Mouse (Mus musculus) cerebellum, adult 18-20 months (tissue): ENCODE data around the gene Git1.

Source experiments
- DNase-seq, 2 experiments: peaks; one replicate each; pipeline ENCODE4 v3.0.0; 2021

The Git1 gene

GRCm38 (mm10) chr11:77502481-77502880, 9.1 kb downstream of the Git1 start:
- DNase-seq: peak in 1 of 2 experiments; percentile 3

DNA sequence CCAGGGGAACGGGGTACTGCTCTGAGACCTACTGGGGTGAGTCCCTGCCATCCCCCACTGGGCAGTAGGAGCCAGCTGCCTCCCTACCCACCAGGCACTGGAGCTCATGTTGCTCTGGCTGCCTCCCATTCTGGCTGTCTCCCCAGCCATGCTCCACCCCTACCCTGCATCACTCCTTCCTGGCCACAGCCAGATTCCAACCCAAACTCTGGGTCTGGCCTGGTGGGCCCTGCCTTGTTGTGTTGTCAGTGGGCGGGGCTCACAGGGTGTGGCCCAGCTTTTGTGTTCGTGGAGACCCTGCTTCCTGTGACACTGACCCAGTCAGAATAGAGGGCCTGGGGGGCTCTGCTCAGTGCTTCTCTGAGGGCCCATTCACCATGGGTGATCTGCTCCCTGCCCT, 10.1 kb downstream of the Git1 start:
- DNase-seq: peak in 1 of 2 experiments; percentile 21

DNA sequence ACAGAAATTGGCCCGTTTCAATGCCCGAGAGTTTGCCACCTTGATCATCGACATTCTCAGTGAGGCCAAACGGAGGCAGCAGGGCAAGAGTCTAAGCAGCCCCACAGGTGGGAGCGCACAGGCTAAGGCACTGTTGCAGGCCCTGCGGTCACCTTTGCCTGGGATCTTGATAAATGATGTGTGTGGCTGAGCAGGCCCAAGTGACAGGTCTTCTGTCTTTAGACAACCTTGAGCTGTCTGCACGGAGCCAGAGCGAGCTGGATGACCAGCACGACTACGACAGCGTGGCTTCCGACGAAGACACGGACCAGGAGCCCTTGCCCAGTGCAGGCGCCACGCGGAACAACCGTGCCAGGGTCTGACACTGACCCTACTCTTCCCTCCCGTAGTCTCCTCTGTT, 11.0 kb downstream of the Git1 start:
- DNase-seq: peak in 1 of 2 experiments; percentile 5

DNA sequence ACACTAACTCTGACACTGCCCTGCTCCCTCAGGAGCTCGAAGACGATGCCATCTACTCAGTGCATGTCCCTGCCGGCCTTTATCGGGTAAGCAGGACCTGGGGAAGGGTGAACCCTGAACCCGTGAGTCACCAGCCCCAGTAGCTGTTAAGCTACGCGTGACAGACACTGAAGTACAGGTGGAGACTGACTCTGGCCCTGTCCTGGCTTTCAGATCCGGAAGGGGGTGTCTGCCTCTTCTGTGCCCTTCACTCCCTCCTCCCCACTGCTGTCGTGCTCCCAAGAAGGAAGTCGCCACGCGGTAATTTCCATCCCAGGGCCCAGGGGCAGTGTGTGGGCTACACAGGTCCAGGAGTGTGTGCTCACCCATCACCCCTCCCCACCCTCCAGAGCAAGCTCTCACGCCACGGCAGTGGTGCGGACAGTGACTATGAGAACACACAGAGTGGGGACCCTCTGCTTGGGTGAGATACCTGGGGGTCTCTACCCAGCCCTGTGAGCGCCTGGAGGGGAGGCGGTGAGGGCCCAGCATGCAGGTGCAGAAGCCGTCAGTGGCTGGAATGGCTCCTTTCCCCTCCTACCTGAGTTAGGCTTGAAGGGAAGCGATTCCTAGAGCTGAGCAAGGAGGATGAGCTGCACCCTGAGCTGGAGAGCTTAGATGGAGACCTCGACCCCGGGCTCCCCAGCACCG, 12.1 kb downstream of the Git1 start:
- DNase-seq: peak in 1 of 2 experiments; percentile 10

DNA sequence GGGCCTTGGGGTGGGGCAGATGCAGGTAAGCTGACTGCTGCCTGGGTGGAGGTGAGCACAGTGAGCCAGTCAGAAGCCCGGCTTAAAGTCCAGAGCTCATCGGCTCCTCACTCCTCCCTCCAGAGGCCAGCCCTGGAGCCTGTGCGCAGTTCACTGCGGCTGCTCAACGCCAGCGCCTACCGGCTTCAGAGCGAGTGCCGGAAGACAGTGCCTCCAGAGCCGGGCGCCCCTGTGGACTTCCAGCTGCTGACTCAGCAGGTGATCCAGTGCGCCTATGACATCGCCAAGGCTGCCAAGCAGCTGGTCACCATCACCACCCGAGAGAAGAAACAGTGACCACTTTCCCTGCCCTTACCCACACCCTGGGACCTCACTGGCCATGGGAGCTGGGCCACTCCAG, 12.9 kb downstream of the Git1 start:
- DNase-seq: peak in 1 of 2 experiments; percentile 18

DNA sequence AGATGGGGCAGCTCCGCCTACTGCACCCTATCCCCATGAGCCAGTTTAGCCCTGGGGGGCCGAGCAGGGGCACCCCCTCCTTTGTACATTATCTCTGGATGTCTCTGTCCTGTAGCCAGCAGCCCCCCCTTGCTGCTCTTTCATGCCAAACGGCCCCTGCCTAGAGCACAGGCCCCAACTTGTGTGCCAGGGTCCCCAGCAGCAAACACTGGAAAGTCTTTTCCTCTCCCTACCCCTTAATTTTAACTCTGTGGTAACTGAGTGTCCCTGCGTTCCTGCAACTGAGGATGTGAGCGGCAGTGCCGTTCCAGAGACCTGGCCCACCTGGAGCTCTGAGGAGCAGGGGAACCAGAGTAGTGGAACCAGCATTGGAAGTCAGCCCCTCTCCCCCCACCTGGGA, 13.6 kb downstream of the Git1 start:
- peak; percentile 9 to 10 for DNase-seq

GRCm38 (mm10) chr11:77507426-77507825, 14.1 kb downstream of the Git1 start:
- peak; percentile 12 to 15 for DNase-seq

DNA sequence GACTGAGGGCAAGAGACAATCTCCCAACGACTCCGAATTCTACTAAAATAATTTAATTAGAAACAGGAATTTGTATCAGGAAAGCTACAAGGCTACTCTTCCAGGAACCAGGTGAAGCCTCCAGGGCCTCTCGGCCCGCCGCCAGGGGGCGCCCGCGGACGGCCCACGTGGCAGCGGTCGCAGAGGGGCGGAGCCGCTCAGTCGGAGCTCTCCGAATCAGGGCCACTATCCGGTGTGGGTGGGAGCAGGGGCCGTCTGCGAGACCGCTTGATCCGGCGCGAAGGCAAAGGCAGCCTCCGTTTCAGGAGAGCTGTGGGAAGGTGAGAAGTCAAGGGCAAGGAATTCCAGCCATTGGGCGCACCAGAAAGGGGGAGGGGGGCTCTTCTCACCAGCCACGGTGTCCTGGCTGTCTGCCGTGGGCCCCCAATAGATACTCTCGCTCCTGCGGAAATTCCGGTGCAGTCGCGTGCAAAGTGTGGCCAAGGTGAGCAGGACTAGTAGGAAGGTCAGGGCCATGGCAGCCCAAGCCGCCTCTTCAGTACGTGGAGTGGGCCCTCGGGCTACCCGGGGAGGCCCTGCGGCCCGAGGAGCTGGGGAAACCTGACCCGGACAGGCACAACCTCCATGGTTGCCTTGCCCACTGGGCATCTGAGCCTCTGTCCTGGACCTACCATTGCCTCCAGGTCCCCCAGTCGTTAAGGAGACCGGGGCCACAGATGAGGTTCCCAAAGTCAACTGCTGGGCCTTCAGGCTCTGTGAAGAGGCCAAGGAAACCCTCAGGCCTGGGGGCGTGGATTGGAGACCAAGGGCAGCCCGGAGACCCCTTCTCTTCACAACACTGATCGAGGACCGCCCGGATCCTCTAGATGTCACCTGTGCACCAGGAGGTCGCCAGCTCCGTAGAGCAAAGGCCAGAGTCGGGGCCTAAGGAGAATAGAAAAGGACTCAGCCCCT, 15.0 kb downstream of the Git1 start:
- DNase-seq: peak; percentile 73 to 86

DNA sequence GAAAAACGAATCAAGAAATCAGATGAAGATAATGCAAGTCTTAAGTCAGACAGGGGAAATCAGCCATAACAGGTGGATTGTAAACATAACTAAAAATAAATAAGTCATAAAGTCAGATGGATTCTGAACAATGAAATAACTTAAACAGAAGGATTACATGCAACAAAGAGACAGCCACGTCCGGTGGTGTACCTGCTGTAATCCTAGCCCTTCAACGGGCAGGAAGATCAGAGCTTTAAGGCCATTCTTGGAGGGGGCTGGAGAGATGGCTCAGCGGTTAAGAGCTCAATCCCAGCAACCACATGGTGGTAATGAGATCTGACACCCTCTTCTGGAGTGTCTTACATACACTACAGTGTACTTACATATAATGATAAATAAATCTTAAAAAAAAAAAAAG, 18.0 kb downstream of the Git1 start:
- DNase-seq: no peak

DNA sequence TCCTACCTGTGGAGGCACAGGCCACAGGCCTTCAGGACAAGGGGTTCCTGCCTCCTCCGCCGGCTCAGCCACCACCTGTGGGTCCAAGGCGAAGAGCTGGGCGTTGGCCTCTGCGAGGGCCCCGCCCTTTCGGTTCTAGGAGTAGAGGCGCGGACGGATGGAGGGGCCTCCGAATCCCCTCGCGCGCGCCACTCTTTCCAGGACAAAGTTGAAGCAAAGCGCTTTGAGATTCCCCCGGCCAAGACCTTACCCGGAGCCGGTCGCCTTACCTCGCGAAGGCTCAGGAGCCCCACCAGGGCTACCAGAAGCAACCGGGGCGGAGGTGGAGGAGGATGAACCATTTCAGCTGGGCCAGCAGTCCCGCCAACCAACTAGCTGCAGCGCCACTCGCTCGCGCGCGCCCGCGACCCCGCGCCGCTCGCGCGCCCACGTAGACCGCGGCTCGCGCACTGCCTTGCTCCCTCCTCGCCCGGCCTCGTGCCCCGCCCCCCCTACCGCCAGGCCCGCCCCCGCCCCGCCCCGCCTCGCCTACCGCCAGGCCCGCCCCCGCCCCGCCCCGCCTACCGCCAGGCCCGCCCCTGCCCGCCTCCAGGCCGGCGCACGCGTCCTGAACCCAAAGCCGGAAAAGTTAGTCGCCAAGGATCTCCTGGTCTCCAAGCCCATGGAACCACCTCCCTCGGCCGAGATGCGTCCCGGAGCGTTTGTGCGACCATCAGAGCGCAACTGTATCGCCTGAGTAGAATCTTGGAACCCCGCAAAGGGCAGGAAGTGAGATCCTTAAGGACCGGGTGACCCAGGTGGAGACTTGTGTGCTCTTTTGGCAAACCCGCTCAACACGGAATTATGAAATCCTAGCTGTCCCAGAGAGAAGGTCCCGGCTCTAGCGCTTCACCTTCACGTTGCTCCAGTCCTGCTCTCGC, 19.8 kb downstream of the Git1 start:
- DNase-seq: peak; percentile 76 to 86

DNA sequence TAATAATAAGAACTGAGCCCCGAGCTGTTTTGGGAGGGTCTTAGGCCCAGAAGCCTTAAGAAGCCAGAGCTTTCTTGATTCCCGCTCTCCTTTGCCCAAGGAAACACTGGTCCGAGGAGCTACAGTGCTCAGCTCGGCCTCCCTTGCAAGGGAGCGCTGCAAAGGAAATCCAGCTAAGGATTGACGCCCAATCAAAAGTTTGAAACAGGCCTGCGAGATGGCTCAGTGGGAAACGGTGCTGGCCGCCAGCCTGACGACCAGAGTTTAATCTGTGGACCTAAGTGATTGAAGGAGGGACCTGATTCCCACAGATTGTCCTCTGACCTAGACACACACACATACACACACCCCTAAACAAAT, 20.4 kb downstream of the Git1 start:
- peak in 1 of 2 experiments; percentile 17 for DNase-seq

DNA sequence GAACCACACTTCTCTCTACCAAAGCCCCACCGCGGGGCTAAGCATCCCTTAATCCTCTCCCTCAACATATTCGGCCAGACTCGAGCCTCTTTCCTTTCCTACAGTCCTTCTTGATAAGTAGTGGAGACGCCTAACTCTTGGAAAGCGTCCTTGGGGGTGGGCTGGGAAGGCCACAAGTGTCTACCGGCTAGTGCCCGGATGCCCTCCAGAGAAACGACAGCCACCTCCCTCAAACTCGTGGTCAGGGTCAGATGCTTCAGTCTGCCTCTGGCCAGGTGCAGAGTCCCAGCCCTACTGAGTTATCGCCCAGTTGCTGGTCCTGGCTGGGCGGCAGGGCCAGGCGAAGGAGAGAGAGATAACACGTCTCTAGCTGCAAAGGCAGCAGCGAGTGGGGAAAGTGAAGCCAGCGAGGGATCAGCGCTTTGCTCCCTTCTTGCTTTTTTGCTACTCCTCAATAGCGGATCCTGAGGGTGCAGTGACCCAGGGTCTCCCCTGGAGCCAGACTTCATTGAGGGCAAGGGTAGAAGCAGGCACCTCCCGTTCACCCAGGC, 21.0 kb downstream of the Git1 start:
- no peak for DNase-seq

- DNase-seq: peak; percentile 61 to 62
Observed at GRCm38 (mm10) chr11:77514832-77515636, 21.7 kb downstream of the Git1 start, which contains the start of gene Abhd15. Gene Abhd15 (plus strand): TSS chr11:77515121.

- DNase-seq: peak in 1 of 2 experiments; percentile 28
Observed at GRCm38 (mm10) chr11:77515637-77516552, 22.5 kb downstream of the Git1 start, which contains the start of gene Trp53i13. Gene Trp53i13 (minus strand): TSS chr11:77515980.

- DNase-seq: peak in 1 of 2 experiments; percentile 5
Observed at GRCm38 (mm10) chr11:77516553-77517425, 23.4 kb downstream of the Git1 start.

- peak in 1 of 2 experiments; percentile 2 for DNase-seq
Observed at GRCm38 (mm10) chr11:77518051-77518798, 24.9 kb downstream of the Git1 start.

- no peak for DNase-seq
Observed at GRCm38 (mm10) chr11:77519043-77519442, 25.7 kb downstream of the Git1 start, which contains the start of gene Gm10392. Gene Gm10392 (minus strand): TSS chr11:77519198.
